Comparison of ENCODE assay signal across 13 mouse cellular contexts in the genomic region with DNA sequence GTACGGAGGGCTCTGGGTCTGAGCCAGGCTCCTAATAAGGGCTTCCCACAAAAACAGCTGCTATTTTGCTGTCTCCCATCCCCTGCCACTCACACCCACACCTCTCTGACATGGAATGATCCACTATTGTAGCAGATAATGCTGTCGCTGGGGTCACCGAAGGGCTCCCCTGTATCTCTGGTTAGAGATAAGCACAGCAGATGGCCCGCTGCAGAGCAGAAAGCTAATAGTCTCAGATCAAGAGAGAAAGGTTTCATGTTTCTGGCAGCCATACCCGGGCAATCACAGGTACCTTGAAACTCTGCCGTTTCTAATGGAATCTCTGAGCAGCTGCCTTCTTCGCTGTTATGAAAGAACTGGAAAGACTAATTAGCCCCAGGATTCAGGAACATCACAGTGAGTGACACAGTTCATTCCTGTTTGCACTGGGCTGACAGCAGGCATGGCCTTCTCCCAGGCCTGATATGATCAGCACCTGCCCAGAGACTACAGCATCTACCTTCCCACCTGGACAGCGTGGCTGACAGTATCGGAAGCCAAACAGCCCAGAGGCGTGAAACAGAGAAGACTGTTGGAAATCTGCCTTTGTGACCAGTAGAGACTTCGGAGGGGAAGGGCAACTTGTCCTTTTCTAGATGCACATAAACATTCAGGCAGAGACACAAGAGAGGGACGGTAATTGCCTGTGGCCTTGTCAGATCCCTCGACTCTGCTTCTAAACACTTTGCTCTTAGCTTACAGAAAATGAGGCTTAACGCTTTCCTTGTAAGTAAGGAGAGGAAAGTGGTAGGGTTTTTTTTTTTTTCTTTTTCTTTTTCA.
DNase-seq lines count a peak whose midpoint lies in the region; ATAC-seq and TF ChIP-seq lines count a peak whose summit lies in the region.
"Had no signal": no experiment of that assay in that cellular context is flagged by ENCODE, and none has a peak within 500 bp of the region (broad histone marks: within the 10 kb centered on the region; RNA-seq: fewer than 3 reads in every experiment).

No protein-coding gene starts in this region.

- H3K4me2 ChIP-seq in hindbrain, embryonic 11.5 days (replicated peaks; ENCODE audit: low read depth, low read length): no peak overlapping the region
- no peak overlapping the region for H3K4me2 ChIP-seq in forebrain, postnatal 0 days (ENCODE audit: low read depth)
- 0 out of 2 replicates have a peak overlapping the region, but pooled peaks have one; percentile 12 for H3K4me2 ChIP-seq in midbrain, embryonic 16.5 days (ENCODE audit: low read length)
- H3K4me2 ChIP-seq: liver, embryonic 15.5 days had no signal

- H3K4me3 ChIP-seq in hindbrain, embryonic 10.5 days: no peak overlapping the region
- no peak overlapping the region for H3K4me3 ChIP-seq in hindbrain, embryonic 11.5 days (ENCODE audit: low read depth, low read length)
- no peak overlapping the region for H3K4me3 ChIP-seq in forebrain, postnatal 0 days (ENCODE audit: low read depth, low read length)
- no peak overlapping the region for H3K4me3 ChIP-seq in midbrain, embryonic 16.5 days (ENCODE audit: low read depth, low read length)
- H3K4me3 ChIP-seq: left cerebral cortex, adult 2 months; liver, embryonic 15.5 days had no signal

- no peak for ATAC-seq in hindbrain, embryonic 11.5 days (ENCODE audit: low FRiP score)
- ATAC-seq in forebrain, postnatal 0 days: no peak
- ATAC-seq in midbrain, embryonic 16.5 days: peak; percentile 72; the same call in 1 of the 2 replicates

- H3K27me3 ChIP-seq in hindbrain, embryonic 10.5 days (ENCODE audit: insufficient read depth, poor library complexity, severe bottlenecking): no peaks in the 10 kb centered on the region
- no peaks in the 10 kb centered on the region for H3K27me3 ChIP-seq in hindbrain, embryonic 11.5 days (ENCODE audit: control insufficient read depth, insufficient read depth, low read length)
- H3K27me3 ChIP-seq in forebrain, postnatal 0 days (ENCODE audit: insufficient read depth, low read length): no peaks in the 10 kb centered on the region
- no peaks in the 10 kb centered on the region for H3K27me3 ChIP-seq in midbrain, embryonic 16.5 days (ENCODE audit: control insufficient read depth, insufficient read depth, low read depth, low read length)
- H3K27me3 ChIP-seq: liver, embryonic 15.5 days had no signal

- TF ChIP-seq CTCF in forebrain, postnatal 0 days (IDR thresholded peaks at IDR 0.05; ENCODE audit: low read depth): no peak

- H3K9me3 ChIP-seq in hindbrain, embryonic 10.5 days: no peaks in the 10 kb centered on the region
- no peaks in the 10 kb centered on the region for H3K9me3 ChIP-seq in hindbrain, embryonic 11.5 days (ENCODE audit: control insufficient read depth, low read length)
- no peaks in the 10 kb centered on the region for H3K9me3 ChIP-seq in forebrain, postnatal 0 days (ENCODE audit: low read length)
- H3K9me3 ChIP-seq in midbrain, embryonic 16.5 days (replicated peaks; ENCODE audit: control insufficient read depth, low read length, poor library complexity, severe bottlenecking): no peaks in the 10 kb centered on the region
- H3K9me3 ChIP-seq: liver, embryonic 15.5 days had no signal

- H3K9ac ChIP-seq in hindbrain, embryonic 11.5 days (ENCODE audit: low read depth, low read length): no peak overlapping the region
- H3K9ac ChIP-seq in forebrain, postnatal 0 days: no peak overlapping the region
- H3K9ac ChIP-seq in midbrain, embryonic 16.5 days (ENCODE audit: low read depth, low read length): no peak overlapping the region
- H3K9ac ChIP-seq: liver, embryonic 15.5 days had no signal

- no peaks in the 10 kb centered on the region for H3K36me3 ChIP-seq in hindbrain, embryonic 10.5 days
- H3K36me3 ChIP-seq in hindbrain, embryonic 11.5 days (ENCODE audit: control insufficient read depth, insufficient read depth, low read length): no peaks in the 10 kb centered on the region
- H3K36me3 ChIP-seq in forebrain, postnatal 0 days (ENCODE audit: insufficient read depth): no peaks in the 10 kb centered on the region
- H3K36me3 ChIP-seq in midbrain, embryonic 16.5 days (ENCODE audit: control insufficient read depth, insufficient read depth, low read length): no peaks in the 10 kb centered on the region
- H3K36me3 ChIP-seq: liver, embryonic 15.5 days had no signal

- DNase-seq in hindbrain, embryonic 10.5 days (ENCODE audit: low spot score): peak; percentile 6
- DNase-seq in hindbrain, embryonic 11.5 days (ENCODE audit: low spot score): no peak
- DNase-seq in embryo, embryonic 11 days: peak; percentile 13
- DNase-seq in forebrain, postnatal 0 days: peak; percentile 15
- no peak for DNase-seq in adipocyte (ENCODE audit: low spot score)
- DNase-seq in adrenal gland, postnatal 14 days: no peak
- DNase-seq: gastrocnemius, postnatal 10 days; kidney, adult 18-20 months; spleen, adult 18-20 months had no signal

- 70% methylated on average over 14 of the region's 14 CpGs for WGBS in hindbrain, embryonic 10.5 days
- 69% methylated on average over 14 of the region's 14 CpGs for WGBS in hindbrain, embryonic 11.5 days
- WGBS in forebrain, postnatal 0 days: 35% methylated on average over 14 of the region's 14 CpGs
- WGBS in midbrain, embryonic 16.5 days: 35% methylated on average over 14 of the region's 14 CpGs

- H3K27ac ChIP-seq in hindbrain, embryonic 10.5 days: peak overlapping the region; percentile 60; the same call in 1 of the 2 replicates
- no peak overlapping the region for H3K27ac ChIP-seq in hindbrain, embryonic 11.5 days (ENCODE audit: low read depth, low read length)
- no peak overlapping the region for H3K27ac ChIP-seq in forebrain, postnatal 0 days (ENCODE audit: low read depth, low read length)
- peak overlapping the region; percentile 71 for H3K27ac ChIP-seq in midbrain, embryonic 16.5 days (ENCODE audit: low read length)
- H3K27ac ChIP-seq: left cerebral cortex, adult 2 months; liver, embryonic 15.5 days; macrophage had no signal

- peaks cover 6% of the 10 kb centered on the region; the same call in 1 of the 2 replicates for H3K4me1 ChIP-seq in hindbrain, embryonic 10.5 days (replicated peaks)
- peaks cover 3% of the 10 kb centered on the region for H3K4me1 ChIP-seq in hindbrain, embryonic 11.5 days (replicated peaks; ENCODE audit: control insufficient read depth, insufficient read depth, low read length)
- no peaks in the 10 kb centered on the region for H3K4me1 ChIP-seq in forebrain, postnatal 0 days (ENCODE audit: insufficient read depth)
- H3K4me1 ChIP-seq in midbrain, embryonic 16.5 days (ENCODE audit: control insufficient read depth, insufficient read depth, low read length): peaks cover 7% of the 10 kb centered on the region; the same call in 1 of the 2 replicates
- H3K4me1 ChIP-seq: liver, embryonic 15.5 days had no signal

Comparison
In these comparisons a context has a peak if more than half of its experiments do, and no peak if none do; other contexts are left out.
1. DNase-seq: peak in hindbrain, embryonic 10.5 days (single experiment), embryo, embryonic 11 days (single experiment) and forebrain, postnatal 0 days (single experiment); none in hindbrain, embryonic 11.5 days (single experiment), adipocyte (single experiment) and adrenal gland, postnatal 14 days (single experiment).
2. H3K27ac ChIP-seq: peak in hindbrain, embryonic 10.5 days (single experiment) and midbrain, embryonic 16.5 days (single experiment); none in hindbrain, embryonic 11.5 days (single experiment) and forebrain, postnatal 0 days (single experiment).